Mouse (Mus musculus) testis, postnatal 10 days (tissue): ENCODE results near the gene Odaph.
A peak's percentile ranks its signal among the peaks of the same experiment; 100 is the strongest.

Experiments used
- DNase-seq: peaks from one replicate; pipeline ENCODE4 v3.0.0; 2021; ENCODE audit warnings: low spot score

Gene Odaph

DNA sequence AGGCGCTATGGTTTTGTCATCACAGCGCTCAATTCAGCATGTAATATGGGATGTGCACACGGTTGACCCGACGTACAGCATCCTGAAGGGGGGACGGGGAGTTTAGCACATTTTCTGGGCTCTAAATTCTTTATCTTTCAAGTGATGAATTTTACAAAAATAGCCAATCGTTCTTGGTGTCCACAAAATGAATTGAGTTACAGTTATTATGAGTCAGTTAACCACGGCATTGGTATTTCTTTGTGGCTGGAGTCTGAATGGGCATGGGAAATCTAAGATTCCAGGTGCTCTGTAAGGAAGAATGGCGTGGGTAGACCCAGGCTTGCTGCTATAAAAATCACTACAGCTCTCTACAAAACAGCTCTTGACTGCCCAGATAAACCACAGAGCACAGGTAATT is 2.0 kb downstream of the Odaph start:
- DNase-seq, result no peak

DNA sequence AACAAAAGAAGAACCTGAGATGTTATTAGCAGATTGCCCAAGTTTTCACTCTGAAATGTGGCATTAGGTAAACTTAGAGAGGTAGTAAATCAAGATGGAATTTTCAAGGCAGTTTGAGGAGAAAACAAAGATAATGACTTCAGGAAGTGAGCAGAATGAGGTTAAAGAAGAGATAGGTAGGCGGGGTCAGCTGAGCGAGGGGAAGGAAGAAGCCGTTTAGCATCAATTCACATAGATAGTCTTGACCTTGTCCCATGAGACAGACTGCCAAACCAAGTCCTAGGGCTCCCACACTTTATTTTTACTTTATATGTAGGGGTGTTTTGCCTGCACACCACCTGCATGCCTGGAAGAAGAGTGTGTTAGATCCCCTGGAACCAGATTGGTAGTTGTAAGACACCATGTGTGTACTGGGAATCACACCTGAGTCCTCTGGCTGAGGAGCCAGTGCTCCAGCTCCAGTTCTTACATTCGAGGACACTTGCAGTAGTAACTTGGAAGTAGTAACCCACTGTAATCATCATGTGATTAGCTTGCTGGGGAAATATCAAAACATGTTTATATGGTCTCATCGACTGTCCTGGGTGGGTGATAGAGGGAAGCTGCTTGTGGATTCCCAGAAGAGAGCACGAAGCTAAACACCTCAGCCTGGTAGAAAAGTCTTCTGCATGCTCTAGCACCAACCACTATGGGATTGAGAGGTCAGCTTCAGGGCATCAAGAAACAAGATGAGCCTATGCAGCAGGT is 4.1 kb downstream of the Odaph start:
- no peak for DNase-seq

DNA sequence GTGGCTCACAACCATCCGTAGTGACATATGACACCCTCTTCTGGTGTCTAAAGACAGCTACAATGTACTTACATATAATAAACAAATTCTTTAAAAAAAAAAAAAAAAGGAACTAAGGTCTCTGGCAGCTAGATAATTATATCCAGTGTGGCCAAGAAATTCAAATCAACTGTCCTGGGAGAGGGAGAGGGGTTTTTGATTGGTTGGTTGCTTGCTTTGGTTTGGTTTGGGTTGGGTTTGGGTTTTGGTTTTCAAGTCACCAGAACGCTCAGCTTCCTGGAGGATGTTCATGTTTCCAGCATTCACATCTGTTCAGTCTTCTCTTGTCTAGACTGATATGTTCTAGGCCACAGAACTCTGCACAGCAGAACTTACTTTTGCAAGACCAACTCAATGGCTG is 5.8 kb downstream of the Odaph start:
- no peak for DNase-seq

DNA sequence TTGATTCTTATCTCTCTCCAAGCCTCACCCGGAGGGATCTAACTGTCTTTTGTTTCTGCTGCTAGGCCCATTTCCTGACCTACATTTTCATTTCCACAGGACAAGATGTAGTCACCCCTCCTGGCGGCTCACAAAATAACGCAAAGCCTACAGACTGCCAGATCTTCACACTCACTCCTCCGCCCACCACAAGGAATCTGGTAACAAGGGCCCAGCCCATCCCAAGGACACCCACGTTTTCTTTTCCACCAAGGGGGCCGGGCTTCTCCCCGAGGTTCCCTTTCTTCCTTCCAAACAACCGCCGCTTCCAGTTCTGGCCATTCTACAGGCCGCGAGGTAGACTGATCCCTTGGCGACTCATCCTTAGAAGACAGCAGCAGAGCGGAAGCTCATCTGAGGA is 7.3 kb downstream of the Odaph start:
- DNase-seq, result peak; percentile 49

DNA sequence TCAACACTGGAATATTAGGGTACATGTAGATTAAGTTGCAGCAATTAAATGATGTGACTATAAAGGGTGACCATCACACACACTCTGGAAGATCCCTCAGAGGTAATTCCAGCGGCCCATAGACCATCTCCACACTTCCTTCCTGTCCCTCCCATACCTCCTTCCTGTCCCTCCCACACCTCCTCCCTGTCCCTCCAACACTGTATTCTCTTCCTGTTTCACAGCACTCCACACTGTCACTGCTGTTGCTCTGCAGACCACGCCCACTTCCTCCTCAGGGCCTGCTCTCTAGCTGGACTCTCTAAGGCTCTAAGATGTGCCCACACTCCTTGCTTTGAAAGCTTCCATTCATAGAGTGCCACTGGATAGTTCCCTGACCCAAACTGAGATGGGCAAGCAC is 13.5 kb downstream of the Odaph start:
- no peak for DNase-seq

DNA sequence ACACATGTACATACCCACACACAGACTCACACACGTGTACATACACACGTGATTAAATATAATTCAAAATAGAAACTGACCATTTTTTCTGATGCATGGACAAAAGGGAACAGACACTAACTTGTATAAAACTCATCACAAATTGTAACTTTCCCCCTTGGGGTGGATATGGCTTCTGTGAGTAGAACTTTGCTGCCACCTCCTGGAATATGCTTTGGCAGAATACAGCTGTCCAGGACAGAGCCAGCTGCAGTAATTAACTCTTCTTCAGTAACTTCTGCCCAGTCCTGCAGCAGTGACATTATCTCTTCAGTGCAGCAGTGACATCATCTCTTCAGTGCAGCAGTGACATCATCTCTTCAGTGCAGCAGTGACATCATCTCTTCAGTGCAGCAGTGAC is 15.7 kb downstream of the Odaph start:
- peak; percentile 51 for DNase-seq

DNA sequence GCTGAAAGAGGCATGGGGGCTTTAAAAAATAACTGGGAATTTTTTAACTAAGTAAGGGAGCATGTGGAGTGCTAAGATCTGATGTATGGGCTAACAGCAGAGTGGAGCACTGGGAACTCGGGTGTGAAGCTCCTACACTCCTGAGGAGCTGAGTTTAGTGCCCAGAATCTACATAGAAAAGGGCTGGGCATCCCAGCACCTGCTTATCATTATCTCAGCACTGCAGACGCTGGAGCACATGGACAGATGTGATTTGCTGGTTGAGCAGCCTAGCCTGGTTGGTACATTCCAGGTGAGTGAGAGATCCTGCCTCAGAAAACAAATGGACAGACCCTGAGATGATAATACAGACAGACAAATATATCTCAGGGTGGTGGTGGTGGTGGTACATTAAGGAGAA is 22.6 kb downstream of the Odaph start:
- DNase-seq, result no peak

DNA sequence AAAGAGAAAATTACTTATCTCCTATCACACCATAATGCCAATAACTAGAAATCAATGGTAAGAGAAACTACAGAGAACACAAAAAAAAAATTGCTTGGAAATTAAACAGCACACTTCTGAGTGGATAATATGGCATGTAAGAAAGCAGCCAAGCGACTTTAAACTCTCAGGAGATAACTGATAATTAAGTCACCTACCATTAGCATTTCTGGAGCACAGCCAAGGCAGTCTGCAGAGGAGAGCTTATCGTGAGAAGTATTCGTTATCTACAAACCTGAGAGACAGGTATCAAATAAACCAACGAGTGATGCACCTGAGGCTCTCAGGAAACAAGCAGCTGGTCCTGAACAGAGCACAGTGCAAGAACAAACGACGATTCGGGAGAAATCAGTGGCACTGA is 24.5 kb downstream of the Odaph start:
- no peak for DNase-seq

DNA sequence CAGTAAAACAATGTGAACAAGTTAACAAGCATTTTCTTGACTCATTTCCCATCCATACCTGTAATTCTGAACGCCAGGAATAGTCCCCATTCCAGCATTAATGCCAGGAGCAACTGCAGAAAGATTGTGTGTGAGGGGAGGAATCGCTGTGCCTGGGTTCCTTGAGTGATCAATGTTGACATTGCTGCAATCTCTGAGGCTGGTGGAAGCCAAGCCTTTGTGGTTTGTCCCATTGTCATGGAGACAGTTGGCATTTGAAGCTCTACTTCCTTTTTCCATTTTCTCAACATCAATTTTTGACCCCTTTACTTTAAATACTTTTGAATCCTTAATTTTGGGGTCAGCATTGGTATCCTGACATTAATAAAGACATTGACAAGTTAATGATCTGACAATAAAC is 32.7 kb downstream of the Odaph start:
- DNase-seq, result no peak

DNA sequence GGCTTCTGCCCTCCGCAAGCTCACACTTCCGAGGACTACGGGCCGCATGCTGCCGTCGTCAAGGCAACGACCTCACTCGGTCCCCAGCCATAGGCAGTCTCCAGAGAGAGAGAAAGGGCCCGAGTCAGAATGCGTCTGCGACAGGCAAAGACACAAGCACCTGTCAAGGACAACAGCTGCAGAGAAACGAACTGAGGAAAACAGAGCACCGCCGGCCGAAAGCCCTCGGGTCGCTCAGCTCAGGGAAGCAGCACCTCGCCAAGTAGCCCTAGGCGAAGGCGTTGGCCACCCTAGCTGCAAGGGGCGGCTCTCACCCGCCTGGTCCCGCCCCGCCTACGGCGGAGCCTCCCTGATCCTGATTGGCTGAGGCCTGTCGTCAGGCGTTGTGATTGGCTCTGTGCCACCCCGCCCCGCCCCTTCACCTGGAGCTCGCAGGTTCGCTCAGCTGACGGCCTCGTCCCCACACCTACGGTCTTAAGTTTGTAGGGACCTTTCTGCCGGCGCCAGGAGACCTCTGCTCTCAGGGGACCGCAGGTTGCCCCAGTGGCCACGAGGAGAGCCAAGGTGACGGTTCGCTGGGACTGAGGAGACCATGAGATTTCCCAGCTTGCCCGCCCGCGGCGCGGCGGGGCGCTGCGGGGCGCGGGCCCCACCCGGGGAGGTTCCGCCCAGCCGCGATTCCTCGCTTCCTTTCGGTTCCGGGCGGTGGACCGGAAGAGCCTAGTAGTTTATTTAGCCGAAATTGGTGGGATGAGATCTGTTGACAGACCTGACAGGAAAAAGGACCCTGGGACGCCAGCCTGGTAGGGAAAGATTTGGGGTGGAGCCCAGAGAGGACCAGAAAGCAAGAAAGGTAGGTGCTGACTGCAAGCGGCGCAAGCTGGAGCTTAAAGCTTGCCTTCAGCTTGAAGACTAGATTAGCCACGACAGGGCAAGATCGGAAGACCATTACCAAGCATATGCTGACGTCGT is 55.4 kb downstream of the Odaph start:
- DNase-seq, result peak; percentile 96

DNA sequence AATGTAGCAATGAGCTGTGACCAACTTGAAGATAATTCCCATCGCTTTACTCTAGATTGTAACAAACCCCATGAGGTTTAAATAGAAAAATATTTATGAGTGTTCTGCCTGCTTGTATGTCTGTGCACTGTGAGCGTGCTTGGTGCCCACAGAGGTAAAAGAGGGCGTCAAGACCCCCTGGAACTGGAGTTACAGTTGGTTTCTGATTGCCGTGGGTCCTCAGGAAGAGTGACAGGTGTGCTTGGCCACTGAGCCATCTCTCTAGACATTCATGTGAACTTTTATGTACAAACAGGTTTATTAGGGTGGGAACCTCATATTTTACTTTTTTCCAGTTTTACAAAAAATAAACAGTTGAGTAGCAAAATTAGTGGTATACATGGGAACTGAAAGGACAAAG is 56.5 kb downstream of the Odaph start, which contains the start of gene Cdkl2:
Cdkl2 (minus strand) TSS at position 101 of the 400 bp plus-strand sequence.
- DNase-seq, result no peak
